Mouse (Mus musculus) effector memory CD4-positive, alpha-beta T cell, adult 5 months (primary cell): ENCODE measurements around the gene Yars2. TPM values are rescaled to one million over a fixed set of nuclear protein-coding genes. Genes with fewer than 3 reads are reported as not detected.

Experiments
- polyA plus RNA-seq: library from polyadenylated mRNA; unstranded; fragments of 100-300 nt; shearing (Covaris generic); gene quantifications from one replicate; pipeline ENCODE4 v1.2.1, GENCODE M21; 2017

The Yars2 gene
- polyA plus RNA-seq: 23.0 TPM

DNA sequence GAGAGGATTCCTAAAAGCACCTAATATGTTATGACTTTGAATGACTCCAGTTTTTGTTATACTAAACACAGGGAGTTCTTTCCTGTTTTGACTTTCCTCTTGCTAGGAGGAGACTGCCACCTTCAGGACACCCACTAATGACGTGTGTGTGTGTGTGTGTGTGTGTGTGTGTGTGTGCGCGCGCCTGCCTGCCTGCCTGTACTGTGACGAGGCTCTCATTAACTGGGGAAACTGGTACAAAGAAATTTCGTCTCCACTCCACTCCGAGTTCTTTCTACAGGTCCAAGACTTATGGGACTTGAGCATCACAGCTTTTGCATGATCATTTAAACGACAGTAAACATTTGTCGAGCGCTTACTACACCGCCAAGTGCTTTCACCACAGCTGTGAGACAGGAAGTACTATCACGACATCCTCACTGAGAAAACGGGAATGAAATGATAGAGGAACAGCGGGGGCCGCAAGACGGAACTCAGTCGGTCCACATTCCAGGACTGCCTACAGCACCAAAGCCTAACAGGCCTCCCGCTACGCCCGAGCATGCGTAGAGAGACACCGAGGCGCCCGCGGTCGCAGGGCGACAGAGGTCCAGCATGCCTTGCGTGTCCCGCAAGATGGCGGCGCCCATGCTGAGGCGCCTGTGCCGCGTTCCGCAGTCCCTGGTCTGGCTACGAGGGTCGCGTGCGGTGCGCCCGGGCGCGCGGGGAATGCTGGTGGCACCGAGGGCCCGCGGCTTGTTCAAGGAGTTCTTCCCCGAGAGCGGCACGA, at the start of gene Yars2:
Gene Yars2 (plus strand): TSS at position 597 of the 769 bp plus-strand sequence.

DNA sequence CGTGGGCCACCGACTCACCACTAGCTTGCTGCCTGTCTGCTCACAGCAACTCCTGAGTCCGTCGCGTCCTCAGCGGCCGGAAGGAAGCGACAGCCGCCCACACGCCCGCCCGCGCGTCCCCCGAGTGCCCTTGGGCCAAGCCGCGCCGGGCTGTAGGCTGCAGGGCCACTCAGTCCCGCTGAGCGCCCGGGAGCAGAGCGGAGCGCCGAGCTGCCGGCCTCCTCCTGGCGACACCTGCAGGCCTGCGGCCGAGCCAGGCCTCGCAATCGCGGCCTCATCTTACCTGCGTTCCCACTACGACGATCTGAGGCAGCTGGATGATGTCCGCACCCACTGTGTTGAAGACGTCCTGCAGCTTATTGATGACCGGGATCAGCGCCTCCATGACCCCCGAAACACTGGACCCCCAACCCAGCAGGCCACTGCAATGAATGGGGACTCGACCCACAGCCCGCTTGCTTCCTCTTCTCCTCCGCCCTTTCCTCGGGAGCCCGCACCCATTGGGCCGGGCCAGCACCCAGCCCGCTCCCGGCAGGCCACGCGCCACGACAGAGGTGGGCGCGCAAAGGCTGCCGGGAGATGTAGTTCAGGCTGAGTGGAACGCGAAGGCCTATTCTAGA, 55.8 kb downstream of the Yars2 start, which contains the start of gene Dnm1l:
Gene Dnm1l (minus strand): TSS at position 479 of the 620 bp plus-strand sequence.

Other genes starting within 250 kb of the Yars2 start
- 1.1 TPM for gene Pkp2, start 89.6 kb upstream of the Yars2 start, polyA plus RNA-seq
- 41.0 TPM for gene Dnm1l, start 56.0 kb downstream of the Yars2 start, polyA plus RNA-seq